In the genomic region with DNA sequence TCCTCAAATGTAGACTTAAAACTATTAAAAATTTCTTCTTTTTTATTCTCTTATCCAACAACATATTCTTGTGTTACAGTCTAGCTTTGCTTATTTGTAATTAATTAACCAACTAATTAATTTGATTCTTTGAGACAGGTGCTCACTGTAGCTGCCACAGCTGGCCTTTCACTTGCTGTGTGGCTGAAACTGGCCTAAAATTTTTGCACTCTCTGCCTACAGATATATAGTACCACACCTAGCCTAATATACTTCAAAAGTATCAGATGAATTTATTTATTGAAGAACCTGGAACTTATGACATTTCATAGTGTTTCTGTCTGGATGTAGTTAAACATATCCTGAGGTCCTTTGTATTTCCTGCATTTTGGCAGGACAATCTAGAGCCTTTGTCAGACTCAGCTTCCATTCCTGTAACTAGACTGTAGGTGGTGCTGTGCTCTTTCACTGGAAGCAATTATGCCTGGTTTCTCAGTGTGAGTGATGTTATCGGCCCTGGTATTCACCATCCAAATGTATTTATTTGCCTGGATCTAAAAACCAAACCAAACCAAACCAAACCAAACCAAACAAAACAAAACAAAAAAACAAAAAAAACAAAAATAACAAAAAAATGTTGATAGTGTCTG, we compare ENCODE assay signal across 9 mouse cellular contexts. TPM values are rescaled to one million over a fixed set of nuclear protein-coding genes. Genes with fewer than 3 reads are reported as not detected.
A peak's percentile ranks its signal among the peaks of the same experiment; 100 is the strongest.
DNase-seq lines count a peak whose midpoint lies in the region; ATAC-seq and TF ChIP-seq lines count a peak whose summit lies in the region.
"Had no signal": no experiment of that assay in that cellular context is flagged by ENCODE, and none has a peak within 500 bp of the region (broad histone marks: within the 10 kb centered on the region; RNA-seq: fewer than 3 reads in every experiment).

No protein-coding gene starts in this region.

- no peak overlapping the region for H3K4me3 ChIP-seq in thymus, adult 2 months (ENCODE audit: control insufficient read depth, insufficient read depth, low read length)
- no peak overlapping the region for H3K4me3 ChIP-seq in midbrain, embryonic 13.5 days (replicated peaks)
- H3K4me3 ChIP-seq: myocyte had no signal

- TF ChIP-seq POLR2A in thymus, adult 2 months (IDR thresholded peaks at IDR 0.05; ENCODE audit: control insufficient read depth, extremely low read depth, insufficient read depth, low read length, poor library complexity): no peak

- no peak for TF ChIP-seq CTCF in thymus, adult 2 months (IDR thresholded peaks at IDR 0.05; ENCODE audit: borderline replicate concordance, control insufficient read depth, extremely low read depth, insufficient read depth, low read length, poor library complexity)

- H3K9ac ChIP-seq in midbrain, embryonic 13.5 days (replicated peaks): no peak overlapping the region

- H3K9me3 ChIP-seq in midbrain, embryonic 13.5 days: no peaks in the 10 kb centered on the region

- DNase-seq in adrenal gland, postnatal 14 days: peak; percentile 30
- DNase-seq in adrenal gland, postnatal 25 days: no peak
- peak; percentile 26 for DNase-seq in thymus, adult 2 months
- no peak for DNase-seq in thymus, adult 18-20 months
- peak; percentile 13 for DNase-seq in fibroblast of lung, adult 2 months (ENCODE audit: low read depth)
- DNase-seq in kidney, postnatal 36 days: peak; percentile 23 to 29
- DNase-seq in frontal cortex, postnatal 14 days (ENCODE audit: low spot score in 2 of 2): no peak

- peak; percentile 71; the same call in 1 of the 2 replicates for ATAC-seq in midbrain, embryonic 13.5 days

- WGBS in thymus, adult 2 months: 33% methylated on average over 1 of the region's 1 CpGs
- WGBS in midbrain, embryonic 13.5 days: 5% methylated on average over 1 of the region's 1 CpGs

- H3K27me3 ChIP-seq in thymus, adult 2 months (ENCODE audit: control insufficient read depth, insufficient read depth, low read length): no peaks in the 10 kb centered on the region
- no peaks in the 10 kb centered on the region for H3K27me3 ChIP-seq in midbrain, embryonic 13.5 days

- H3K4me2 ChIP-seq in midbrain, embryonic 13.5 days (replicated peaks): no peak overlapping the region

- no peaks in the 10 kb centered on the region for H3K36me3 ChIP-seq in thymus, adult 2 months (ENCODE audit: control insufficient read depth, insufficient read depth, low read length)
- H3K36me3 ChIP-seq in midbrain, embryonic 13.5 days: no peaks in the 10 kb centered on the region

- no peak overlapping the region for H3K27ac ChIP-seq in thymus, adult 2 months (ENCODE audit: control insufficient read depth, insufficient read depth, low read length)
- no peak overlapping the region for H3K27ac ChIP-seq in midbrain, embryonic 13.5 days

- H3K4me1 ChIP-seq in thymus, adult 2 months (replicated peaks; ENCODE audit: control insufficient read depth, insufficient read depth, low read length): no peaks in the 10 kb centered on the region
- no peaks in the 10 kb centered on the region for H3K4me1 ChIP-seq in midbrain, embryonic 13.5 days (replicated peaks)

RNA-seq across cellular contexts. Expression of gene Lrba, which starts 43.7 kb away (rescaled TPM):
- 30.0 and 31.2 TPM in 2 replicates for total RNA-seq in adrenal gland, postnatal 14 days (2021)
- 36.6 and 40.3 TPM in 2 replicates for total RNA-seq in adrenal gland, postnatal 25 days (2021)
- 13.7 and 14.5 TPM in 2 replicates for polyA plus RNA-seq in thymus, adult 2 months (2012; rRNA removed)
- polyA plus RNA-seq in midbrain, embryonic 13.5 days (2015; fragmentation: Nextera tagmentation; extraction: Ambion mirVana): 5.5 and 7.0 TPM in 2 replicates

Comparison
In these comparisons a context has a peak if more than half of its experiments do, and no peak if none do; other contexts are left out.
1. DNase-seq: peak in adrenal gland, postnatal 14 days (single experiment), thymus, adult 2 months (single experiment), fibroblast of lung, adult 2 months (single experiment) and kidney, postnatal 36 days (2 of 2); none in adrenal gland, postnatal 25 days (single experiment), thymus, adult 18-20 months (0 of 2) and frontal cortex, postnatal 14 days (0 of 2).